Mouse (Mus musculus) myocyte (in vitro differentiated cells): ENCODE data around the gene Snapin.
A peak's percentile ranks its signal among the peaks of the same experiment; 100 is the strongest.

Source experiments
- CEBPB ChIP-seq: IDR thresholded peaks from 2 replicates; pipeline ENCODE4 v1.6.1; 2011; ENCODE audit warnings: mild to moderate bottlenecking, moderate library complexity; ENCODE audit not compliant: poor library complexity, insufficient read depth, severe bottlenecking
- E2F4 ChIP-seq: IDR thresholded peaks from one replicate; pipeline ENCODE4 v1.6.1; 2011; ENCODE audit warnings: mild to moderate bottlenecking, control low read depth, moderate library complexity; ENCODE audit not compliant: insufficient read depth
- MYOD1 ChIP-seq, 3 experiments: IDR thresholded peaks; one replicate each; pipeline ENCODE4 v1.6.1; 2011; ENCODE audit warnings: control low read depth in 2 of 3, low read depth in 2 of 3, mild to moderate bottlenecking in 2 of 3, moderate library complexity in 1 of 3; ENCODE audit not compliant: insufficient read length in 2 of 3, control insufficient read depth in 1 of 3
- MYOG ChIP-seq, 3 experiments: IDR thresholded peaks; one replicate each; pipeline ENCODE4 v1.6.1; 2011; ENCODE audit warnings: control low read depth in 2 of 3, low read depth in 2 of 3, mild to moderate bottlenecking in 2 of 3; ENCODE audit not compliant: insufficient read length in 2 of 3, control insufficient read depth in 1 of 3, insufficient read depth in 1 of 3
- POLR2A ChIP-seq: IDR thresholded peaks from one replicate; pipeline ENCODE4 v1.6.1; 2011; ENCODE audit warnings: low read depth, mild to moderate bottlenecking, control low read depth, moderate library complexity; ENCODE audit not compliant: insufficient read length
- POLR2AphosphoS2 ChIP-seq: IDR thresholded peaks from one replicate; pipeline ENCODE4 v1.6.1; 2011; ENCODE audit warnings: low read depth, control low read depth; ENCODE audit not compliant: insufficient read length
- TCF12 ChIP-seq: IDR thresholded peaks from one replicate; pipeline ENCODE4 v1.6.1; 2011; ENCODE audit warnings: mild to moderate bottlenecking, control low read depth; ENCODE audit not compliant: poor library complexity, insufficient read depth, severe bottlenecking
- TCF3 ChIP-seq: IDR thresholded peaks from one replicate; pipeline ENCODE4 v1.6.1; 2011; ENCODE audit warnings: low read depth, control low read depth; ENCODE audit not compliant: insufficient read length
- USF1 ChIP-seq: IDR thresholded peaks from one replicate; pipeline ENCODE4 v1.6.1; 2011; ENCODE audit warnings: low read depth, mild to moderate bottlenecking, control low read depth, moderate library complexity

- no peak for TF ChIP-seq MYOG (IDR thresholded peaks at IDR 0.05; ENCODE audit: control insufficient read depth in 1 of 3, insufficient read depth in 1 of 3, insufficient read length in 2 of 3, low read depth in 2 of 3)
- TF ChIP-seq POLR2A = no peak
- TF ChIP-seq TCF3 = no peak
- TF ChIP-seq E2F4 = no peak
- 0 out of 2 replicates have a peak, but pooled peaks have one; percentile 4 for TF ChIP-seq CEBPB
- TF ChIP-seq TCF12 = no peak
- TF ChIP-seq POLR2AphosphoS2 = no peak
- TF ChIP-seq USF1 = no peak
- no peak for TF ChIP-seq MYOD1 (IDR thresholded peaks at IDR 0.05; ENCODE audit: control insufficient read depth in 1 of 3, insufficient read length in 2 of 3, low read depth in 2 of 3)
Observed at GRCm38 (mm10) chr3:90488576-90488975, 2.3 kb downstream of the Snapin start.
